Mouse (Mus musculus): ENCODE measurements around the gene Espnl. TPM values are rescaled to one million over a fixed set of nuclear protein-coding genes. Genes with fewer than 3 reads are reported as not detected.

The Espnl gene
- polyA plus RNA-seq, 1 experiment from 2014 or later: 0.04 TPM

DNA sequence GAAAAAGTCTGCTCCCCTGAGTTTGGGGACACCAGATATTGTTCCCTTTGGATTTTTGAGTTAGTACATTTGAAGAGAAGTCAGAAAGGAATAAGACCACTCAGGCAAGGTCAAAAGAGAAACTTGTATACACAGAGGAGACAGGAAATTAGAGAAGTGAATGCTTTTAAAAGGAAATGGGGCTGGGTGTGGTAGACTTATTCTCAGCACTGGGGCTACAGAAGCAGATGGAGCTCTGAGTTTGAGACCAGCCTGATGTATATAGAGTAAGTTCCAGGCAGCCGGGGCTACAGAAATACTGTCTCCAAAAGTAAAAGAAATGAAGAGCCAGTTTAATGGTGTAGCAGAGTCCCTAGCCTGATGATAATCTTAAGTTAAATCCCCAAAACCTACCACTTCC is 39.3 kb upstream of the Espnl start:
- H3K27me3 ChIP-seq (ENCODE audit: insufficient read depth, low read length): no peaks in the 10 kb centered on the region
- no peak for TF ChIP-seq EP300 (IDR thresholded peaks at IDR 0.05; ENCODE audit: low read depth)
- TF ChIP-seq CTCF (IDR thresholded peaks at IDR 0.05; ENCODE audit: low read depth): no peak
- H3K9ac ChIP-seq (replicated peaks): no peak overlapping the region
- no peak for ATAC-seq
- WGBS (ENCODE audit: insufficient replicate concordance): 80% methylated on average over 1 of the region's 1 CpGs
- no peak overlapping the region for H3K4me3 ChIP-seq (ENCODE audit: low read depth, low read length)
- no peak for DNase-seq
- H3K9me3 ChIP-seq (ENCODE audit: low read length): no peaks in the 10 kb centered on the region
- no peak overlapping the region for H3K27ac ChIP-seq (ENCODE audit: low read depth)
- no peak overlapping the region for H3K4me2 ChIP-seq (ENCODE audit: low read depth, low read length)
- peaks cover 63% of the 10 kb centered on the region for H3K36me3 ChIP-seq (replicated peaks; ENCODE audit: insufficient read depth, low read length)
- no peaks in the 10 kb centered on the region for H3K4me1 ChIP-seq (ENCODE audit: insufficient read depth)

DNA sequence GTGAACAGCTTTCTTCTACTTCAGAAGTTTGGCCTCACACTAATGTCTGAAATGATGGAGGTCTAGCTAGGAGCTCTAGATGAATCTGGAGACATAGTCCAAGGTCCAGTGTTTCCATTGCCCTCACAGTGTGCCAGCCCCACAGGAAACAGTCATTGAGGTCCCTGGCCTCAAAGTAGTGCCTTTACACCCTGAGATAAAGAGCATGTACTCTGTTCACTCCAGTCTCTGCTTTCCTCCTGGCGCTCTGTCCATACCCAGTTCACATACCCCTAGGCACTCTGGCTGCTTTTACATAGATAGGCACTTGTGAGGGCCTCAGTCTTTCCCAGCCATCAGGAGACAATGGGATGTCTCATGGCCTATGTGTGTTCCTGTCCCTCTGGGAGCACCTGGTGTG is 32.5 kb upstream of the Espnl start:
- H3K4me2 ChIP-seq (ENCODE audit: low read depth, low read length): no peak overlapping the region
- ATAC-seq (no peak), DNase-seq (no peak)
- TF ChIP-seq EP300 (IDR thresholded peaks at IDR 0.05; ENCODE audit: low read depth) (no peak), CTCF (IDR thresholded peaks at IDR 0.05; ENCODE audit: low read depth) (no peak)
- no peaks in the 10 kb centered on the region for H3K4me1 ChIP-seq (ENCODE audit: insufficient read depth)
- no peaks in the 10 kb centered on the region for H3K27me3 ChIP-seq (ENCODE audit: insufficient read depth, low read length)
- peaks cover 37% of the 10 kb centered on the region for H3K36me3 ChIP-seq (replicated peaks; ENCODE audit: insufficient read depth, low read length)
- 88% methylated on average over 1 of the region's 1 CpGs for WGBS (ENCODE audit: insufficient replicate concordance)
- H3K9ac ChIP-seq (replicated peaks): no peak overlapping the region
- no peak overlapping the region for H3K4me3 ChIP-seq (ENCODE audit: low read depth, low read length)
- no peaks in the 10 kb centered on the region for H3K9me3 ChIP-seq (ENCODE audit: low read length)
- no peak overlapping the region for H3K27ac ChIP-seq (ENCODE audit: low read depth)

DNA sequence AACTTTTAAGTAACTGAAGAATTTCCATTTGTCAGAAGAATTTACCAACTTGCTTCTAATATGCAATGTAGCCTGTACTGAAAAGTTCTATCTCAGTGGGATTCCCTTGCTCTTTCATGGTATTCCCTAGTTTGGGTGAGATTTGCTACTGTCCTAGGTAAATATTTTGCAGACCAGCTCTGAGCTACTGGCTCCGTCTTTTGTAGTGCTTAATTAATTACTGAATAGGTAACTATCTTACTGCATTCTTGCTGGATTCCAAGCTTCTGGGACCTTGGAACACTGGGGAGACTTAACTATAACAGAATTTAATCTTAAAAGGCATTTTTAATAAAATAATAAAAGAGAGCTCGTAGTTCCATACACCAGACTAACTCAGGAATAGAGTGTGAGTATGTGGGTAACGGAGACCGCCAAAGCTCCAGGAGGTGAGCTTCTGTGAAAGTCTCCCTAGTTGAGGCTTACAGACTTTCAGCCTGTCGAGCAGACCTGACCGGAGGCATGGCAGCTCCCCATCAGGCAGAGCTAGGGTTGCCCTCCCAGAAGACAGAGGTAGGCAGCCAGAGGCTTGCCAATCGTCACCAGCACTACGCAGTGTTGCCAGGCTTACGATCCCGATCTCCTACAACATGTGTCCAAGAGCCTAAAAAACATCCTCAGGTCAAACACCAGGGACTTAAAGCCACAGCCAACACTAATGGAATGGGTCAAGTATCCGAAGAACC is 29.6 kb upstream of the Espnl start:
- no peak for TF ChIP-seq EP300 (IDR thresholded peaks at IDR 0.05; ENCODE audit: low read depth)
- no peak for TF ChIP-seq CTCF (IDR thresholded peaks at IDR 0.05; ENCODE audit: low read depth)
- ATAC-seq (no peak), DNase-seq (no peak)
- Histone ChIP-seq H3K4me1 (ENCODE audit: insufficient read depth) (no peaks in the 10 kb centered on the region), H3K9ac (replicated peaks) (no peak overlapping the region), H3K9me3 (ENCODE audit: low read length) (no peaks in the 10 kb centered on the region), H3K4me3 (ENCODE audit: low read depth, low read length) (no peak overlapping the region), H3K4me2 (ENCODE audit: low read depth, low read length) (no peak overlapping the region), H3K36me3 (replicated peaks; ENCODE audit: insufficient read depth, low read length) (peaks cover 12% of the 10 kb centered on the region), H3K27me3 (ENCODE audit: insufficient read depth, low read length) (no peaks in the 10 kb centered on the region), H3K27ac (ENCODE audit: low read depth) (no peak overlapping the region)
- WGBS (ENCODE audit: insufficient replicate concordance): 95% methylated on average over 11 of the region's 11 CpGs

DNA sequence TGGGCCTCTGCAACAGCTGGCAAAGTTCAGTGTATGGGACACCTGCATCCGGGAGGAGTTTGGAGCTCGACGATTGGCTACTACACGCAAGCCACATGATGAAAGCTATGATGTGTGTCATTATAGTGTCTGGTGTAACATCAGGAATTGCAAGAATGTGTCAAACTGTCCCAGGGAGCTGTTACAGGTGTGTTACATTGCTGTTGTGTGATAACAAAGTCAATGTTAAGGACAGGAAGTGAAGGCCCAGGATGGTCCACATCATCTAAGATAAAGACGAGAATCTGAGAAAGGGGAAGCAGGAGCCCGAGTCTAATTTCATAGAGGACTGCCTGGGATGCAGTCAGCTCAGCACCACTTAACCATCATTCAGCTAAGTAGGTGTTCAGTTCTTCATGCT is 26.3 kb upstream of the Espnl start:
- DNase-seq (no peak), ATAC-seq (no peak)
- no peak overlapping the region for H3K4me3 ChIP-seq (ENCODE audit: low read depth, low read length)
- H3K9ac ChIP-seq (replicated peaks): no peak overlapping the region
- 69% methylated on average over 6 of the region's 6 CpGs for WGBS (ENCODE audit: insufficient replicate concordance)
- no peaks in the 10 kb centered on the region for H3K27me3 ChIP-seq (ENCODE audit: insufficient read depth, low read length)
- H3K9me3 ChIP-seq (ENCODE audit: low read length): no peaks in the 10 kb centered on the region
- no peak overlapping the region for H3K4me2 ChIP-seq (ENCODE audit: low read depth, low read length)
- peaks cover 6% of the 10 kb centered on the region; the same call in 1 of the 2 replicates for H3K36me3 ChIP-seq (replicated peaks; ENCODE audit: insufficient read depth, low read length)
- TF ChIP-seq EP300 (IDR thresholded peaks at IDR 0.05; ENCODE audit: low read depth) (no peak), CTCF (IDR thresholded peaks at IDR 0.05; ENCODE audit: low read depth) (no peak)
- H3K27ac ChIP-seq (ENCODE audit: low read depth): no peak overlapping the region
- peaks cover 24% of the 10 kb centered on the region for H3K4me1 ChIP-seq (ENCODE audit: insufficient read depth)

DNA sequence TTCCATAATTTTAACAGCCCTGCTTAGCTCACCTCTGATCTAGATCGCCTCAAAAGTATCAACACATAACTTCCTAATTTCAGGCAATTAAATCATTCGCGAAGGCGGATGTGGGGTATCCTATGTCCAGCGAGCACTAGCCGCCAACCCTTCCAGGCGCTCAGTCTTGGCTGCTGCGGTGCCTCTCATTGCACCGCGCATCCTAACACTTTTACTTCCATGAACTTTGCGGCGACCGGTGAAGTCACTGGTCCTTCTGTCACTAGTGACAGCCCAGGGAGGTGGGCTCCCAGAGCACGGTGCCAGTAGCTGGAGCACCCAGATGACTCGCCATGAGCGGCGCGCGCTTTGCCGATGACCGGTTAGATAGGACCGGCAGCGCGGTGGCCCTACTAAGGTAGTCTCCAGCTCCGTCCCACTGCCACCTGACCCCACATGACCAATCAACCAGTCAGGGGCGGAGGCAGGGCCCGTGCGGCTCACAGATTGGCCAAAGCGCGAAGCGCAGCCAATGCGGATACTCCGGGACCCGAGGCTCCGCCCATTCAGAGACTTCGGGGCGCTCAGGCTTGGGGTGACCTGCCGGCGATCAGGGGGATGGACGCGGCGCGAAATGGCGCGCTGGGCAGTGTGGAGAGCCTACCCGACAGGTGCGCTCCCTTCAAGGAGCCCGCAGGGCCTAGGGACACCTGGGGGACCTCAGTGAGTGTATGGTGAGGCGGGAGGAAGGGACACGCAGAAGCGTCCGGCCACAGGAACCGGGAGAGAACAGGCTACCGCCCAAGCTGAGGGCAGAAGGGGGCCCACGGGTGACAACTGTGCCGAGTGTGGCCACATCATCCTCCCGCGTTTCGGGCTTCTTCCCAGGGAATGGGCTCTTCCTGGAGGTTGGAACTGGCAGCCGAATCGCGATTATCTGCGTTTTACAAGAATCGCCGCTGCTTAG is 23.8 kb upstream of the Espnl start, which contains the start of gene Scly:
Gene Scly, plus strand, starts transcription at position 540 of the 946 bp plus-strand sequence.
- WGBS (ENCODE audit: insufficient replicate concordance): under 1% methylated on average over 63 of the region's 65 CpGs
- peak within 1 kb of the TSS; percentile 96 for H3K9ac ChIP-seq (replicated peaks)
- TF ChIP-seq CTCF (IDR thresholded peaks at IDR 0.05; ENCODE audit: low read depth): no peak
- no peak for TF ChIP-seq EP300 (IDR thresholded peaks at IDR 0.05; ENCODE audit: low read depth)
- DNase-seq: peak; percentile 97
- H3K36me3 ChIP-seq (replicated peaks; ENCODE audit: insufficient read depth, low read length): peaks cover 11% of the 10 kb centered on the region
- peak within 1 kb of the TSS; percentile 56 for H3K27ac ChIP-seq (ENCODE audit: low read depth)
- H3K27me3 ChIP-seq (ENCODE audit: insufficient read depth, low read length): no peaks in the 10 kb centered on the region
- H3K4me2 ChIP-seq (ENCODE audit: low read depth, low read length): peak within 1 kb of the TSS; percentile 93
- no peaks in the 10 kb centered on the region for H3K9me3 ChIP-seq (ENCODE audit: low read length)
- peak within 1 kb of the TSS; percentile 97 for H3K4me3 ChIP-seq (ENCODE audit: low read depth, low read length)
- H3K4me1 ChIP-seq (ENCODE audit: insufficient read depth): peaks cover 42% of the 10 kb centered on the region
- peak; percentile 98 for ATAC-seq
